Mouse (Mus musculus) G1E-ER4 (cell line): ENCODE results near the gene Cc2d2b. TPM values are rescaled to one million over a fixed set of nuclear protein-coding genes. Genes with fewer than 3 reads are reported as not detected.

Experiments used
- GATA1 ChIP-seq: IDR thresholded peaks from one replicate; pipeline ENCODE4 v1.8.0; 2012; ENCODE audit warnings: low read length, inconsistent platforms
- polyA plus RNA-seq: library from polyadenylated mRNA; stranded (reverse); fragments of >175 nt; gene quantifications from 2 replicates; pipeline ENCODE4 v1.2.3, GENCODE M21; 2012

The Cc2d2b gene
- polyA plus RNA-seq, 1 experiment: 0.02 TPM

DNA sequence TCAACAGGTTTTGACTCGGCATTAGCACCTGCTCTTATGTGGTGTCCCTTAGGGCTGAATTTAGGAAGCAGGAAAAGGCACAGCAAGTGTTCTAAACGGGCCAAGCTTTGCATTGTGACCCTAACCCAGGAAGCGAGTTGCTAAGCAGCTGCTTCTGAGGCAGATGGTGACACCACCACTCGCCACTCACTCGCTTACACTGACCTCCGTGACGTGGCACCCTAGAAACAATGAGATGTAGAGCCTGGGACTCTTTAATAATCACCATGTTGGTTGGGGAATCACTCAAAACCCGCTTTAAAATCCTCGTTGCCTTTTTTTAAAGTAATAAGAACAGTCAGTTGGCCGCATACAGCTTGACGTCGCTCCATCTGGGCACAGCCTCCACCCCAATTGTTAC lies 100.8 kb downstream of the Cc2d2b start:
- no peak for TF ChIP-seq GATA1

DNA sequence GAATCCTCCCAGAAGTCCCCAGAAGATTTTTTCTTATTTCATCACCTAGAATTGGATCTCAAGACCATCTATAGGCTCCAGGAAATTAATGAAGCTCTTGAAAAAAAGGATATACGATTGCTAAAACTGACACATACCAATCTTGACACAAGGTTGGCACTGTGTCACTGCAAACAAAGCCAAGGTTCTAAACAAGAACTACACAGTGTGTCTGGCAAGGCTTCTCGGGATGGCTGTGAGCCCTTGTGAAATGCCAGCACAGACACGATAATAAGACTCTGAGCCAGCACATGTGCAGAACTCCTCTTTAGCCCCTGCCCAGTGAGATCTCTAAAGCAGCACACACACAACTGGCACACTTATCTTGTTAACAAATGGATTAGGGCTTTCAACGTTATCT lies 111.0 kb downstream of the Cc2d2b start:
- TF ChIP-seq GATA1: no peak

DNA sequence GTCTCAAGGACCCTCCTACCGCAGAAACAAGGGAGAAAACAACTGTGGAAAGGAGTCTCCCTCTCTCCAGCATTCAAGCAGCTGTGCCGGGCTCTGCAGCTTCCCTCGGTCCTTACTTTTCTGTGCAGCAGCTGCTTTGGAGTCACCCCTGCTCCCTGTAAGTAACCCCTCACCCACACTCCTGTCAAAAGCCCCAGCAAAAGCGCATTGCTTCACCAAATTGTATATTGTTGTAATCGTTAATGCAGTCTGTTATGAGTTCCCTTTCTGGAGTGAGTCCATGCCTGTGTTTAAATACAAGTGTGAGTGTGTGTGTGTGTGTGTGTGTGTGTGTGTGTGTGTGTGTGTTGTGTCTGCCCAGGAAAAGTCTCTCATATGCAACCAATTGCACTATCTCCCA lies 119.7 kb downstream of the Cc2d2b start:
- TF ChIP-seq GATA1: no peak

DNA sequence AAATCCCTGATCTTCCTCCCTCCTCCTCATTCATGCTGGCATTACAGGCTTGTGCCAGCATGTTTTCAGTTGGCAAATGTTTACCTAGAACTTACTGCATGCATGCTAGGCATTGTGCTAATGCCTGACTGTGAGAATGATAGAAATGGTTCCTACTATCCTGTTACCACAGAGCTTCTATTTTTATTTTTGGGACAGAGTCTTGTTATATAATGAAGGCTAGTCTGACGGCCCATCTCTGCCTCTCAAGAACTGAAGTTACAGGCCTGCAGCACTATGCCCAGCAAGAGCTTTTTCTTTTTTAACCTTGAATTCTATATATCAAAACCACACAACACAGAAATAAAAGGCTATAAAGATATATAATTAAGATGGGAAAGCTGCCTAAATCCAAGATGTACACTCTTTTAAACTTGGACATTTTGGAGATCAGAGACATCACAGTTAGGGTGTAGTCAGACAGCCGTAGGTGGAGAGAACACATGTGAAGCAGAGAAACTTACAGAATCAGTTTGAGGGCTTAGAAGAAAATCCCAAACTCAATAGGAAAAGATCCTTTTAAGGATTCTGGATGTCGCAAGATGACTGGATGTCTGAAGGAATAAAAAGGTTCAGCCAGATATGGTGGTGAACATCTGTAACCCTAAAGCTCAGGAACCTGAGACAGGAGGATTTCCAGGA lies 121.0 kb downstream of the Cc2d2b start:
- TF ChIP-seq GATA1: no peak

DNA sequence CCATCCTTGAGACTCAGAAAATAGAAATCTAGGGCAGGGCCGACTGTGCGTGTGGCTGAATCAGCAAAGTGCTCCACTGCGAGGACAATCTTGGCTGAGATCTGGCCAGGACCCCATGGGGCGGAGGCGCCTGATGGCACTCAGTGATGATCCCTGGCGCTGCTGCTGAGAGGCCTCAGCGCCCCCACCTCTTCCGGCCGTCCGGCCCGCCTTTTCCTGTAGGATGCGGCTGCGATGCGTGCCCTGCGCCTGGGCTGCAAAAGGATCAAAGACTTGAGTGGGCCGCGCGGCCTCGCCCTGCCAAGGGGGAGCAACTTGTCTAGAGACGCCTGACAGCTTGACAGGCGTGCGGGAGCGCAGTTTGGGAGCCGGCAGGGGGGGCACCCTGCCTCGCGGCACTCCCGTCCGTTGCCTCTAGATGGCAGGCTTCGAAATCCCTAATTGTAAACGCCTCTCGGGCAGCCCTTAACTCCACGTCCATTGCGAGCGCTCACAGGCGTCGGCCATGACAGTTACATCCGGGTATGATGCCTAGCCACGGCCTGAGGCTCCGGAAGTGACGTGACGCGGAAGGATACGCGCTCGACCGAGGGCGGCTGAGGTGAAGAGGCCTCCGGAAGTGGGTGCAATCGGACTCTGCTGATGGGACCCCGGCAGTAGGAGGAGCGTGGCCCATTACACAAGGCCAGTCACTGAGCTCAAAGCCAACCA lies 124.6 kb downstream of the Cc2d2b start:
- no peak for TF ChIP-seq GATA1

Other genes starting within 250 kb of the Cc2d2b start
- gene Sorbs1, start 235.0 kb upstream of the Cc2d2b start, polyA plus RNA-seq: 9.4 and 12.8 TPM in 2 replicates
- gene Aldh18a1, start 160.3 kb upstream of the Cc2d2b start, polyA plus RNA-seq: 18.9 and 26.2 TPM in 2 replicates
- 10.3 and 11.6 TPM in 2 replicates for gene Tctn3, start 136.5 kb upstream of the Cc2d2b start, polyA plus RNA-seq
- not detected in 2 replicates for gene Entpd1, start 136.4 kb upstream of the Cc2d2b start, polyA plus RNA-seq
- 3.4 and 4.0 TPM in 2 replicates for gene Ccnj, start 82.5 kb downstream of the Cc2d2b start, polyA plus RNA-seq
- gene Zfp518a, start 146.0 kb downstream of the Cc2d2b start, polyA plus RNA-seq: not detected in 2 replicates
- 0.03 and 0.05 TPM in 2 replicates for gene Blnk, start 245.8 kb downstream of the Cc2d2b start, polyA plus RNA-seq